Mouse (Mus musculus): ENCODE data around the gene Lig3. TPM values are rescaled to one million over a fixed set of nuclear protein-coding genes. Genes with fewer than 3 reads are reported as not detected.
"Not testable (repeated sequence)": the region's sequence is repeated elsewhere in the genome, so short reads cannot be mapped to it uniquely, and the experiment has no call there.

Gene Lig3
- total RNA-seq, 2 experiments from 2014 or later = 21.1 to 21.9 TPM

DNA sequence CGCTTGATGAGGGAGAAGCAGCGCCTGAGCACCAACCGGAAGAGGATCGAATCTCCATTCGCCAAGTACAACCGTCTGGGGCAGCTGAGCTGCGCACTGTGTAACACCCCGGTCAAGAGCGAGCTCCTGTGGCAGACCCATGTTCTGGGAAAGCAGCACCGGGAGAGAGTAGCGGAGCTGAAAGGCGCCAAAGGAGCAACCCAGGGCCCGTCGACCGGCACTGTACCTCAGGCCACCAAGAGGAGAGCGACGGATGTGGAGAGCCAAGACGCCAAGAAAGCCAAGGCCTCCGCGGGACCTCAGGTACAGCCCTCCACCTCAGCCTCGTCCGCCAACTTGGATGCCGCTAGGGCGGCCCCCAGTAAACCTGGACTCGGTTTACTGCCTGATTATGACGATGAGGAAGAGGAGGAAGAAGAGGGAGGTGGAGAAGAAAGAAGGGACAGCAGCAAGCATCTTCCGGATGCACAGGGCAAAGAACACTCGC, 16.4 kb upstream of the Lig3 start:
- no peak for TF ChIP-seq CTCF (IDR thresholded peaks at IDR 0.05)
- Histone ChIP-seq H3K27ac (peak overlapping the region; percentile 83), H3K4me3 (peak overlapping the region; percentile 74)
- intact Hi-C loops (cut with DNase I) = loop anchor here (1.0 to 10.0 kb wide), 5 partner anchors 17 to 527 kb away; partner anchors contain the start of genes Fndc8, Lig3 and Rad51d
- no peak for DNase-seq (ENCODE audit: extremely low spot score in 1 of 2, low spot score in 2 of 2)

DNA sequence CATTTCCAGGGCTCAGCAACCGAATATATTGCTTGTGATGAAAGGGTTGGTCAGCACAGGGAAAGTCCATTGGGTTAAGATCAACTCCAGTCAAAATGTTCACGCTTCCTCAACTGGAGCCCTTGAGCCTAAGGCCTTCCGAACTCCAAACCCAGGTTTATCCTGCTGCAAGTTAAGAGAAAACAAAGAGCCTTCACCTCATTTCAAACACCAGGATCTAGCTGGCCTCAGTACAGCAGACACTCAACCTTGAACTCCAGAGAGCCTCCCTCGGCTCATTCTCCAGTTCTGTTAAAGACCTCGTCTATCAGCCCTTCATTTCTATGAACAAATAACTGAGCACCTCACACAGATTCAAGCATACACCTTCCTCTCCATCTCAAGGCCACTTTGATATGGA, 774 bp upstream of the Lig3 start:
- Histone ChIP-seq H3K27ac (no peak overlapping the region), H3K4me3 (peak overlapping the region; percentile 100)
- no peak for TF ChIP-seq CTCF (IDR thresholded peaks at IDR 0.05)
- intact Hi-C loops (cut with DNase I) = loop anchor here (2.0 kb wide), 1 partner anchor 111 kb away; the partner anchor contains the start of gene Rad51d
- no peak for DNase-seq (ENCODE audit: extremely low spot score in 1 of 2, low spot score in 2 of 2)

DNA sequence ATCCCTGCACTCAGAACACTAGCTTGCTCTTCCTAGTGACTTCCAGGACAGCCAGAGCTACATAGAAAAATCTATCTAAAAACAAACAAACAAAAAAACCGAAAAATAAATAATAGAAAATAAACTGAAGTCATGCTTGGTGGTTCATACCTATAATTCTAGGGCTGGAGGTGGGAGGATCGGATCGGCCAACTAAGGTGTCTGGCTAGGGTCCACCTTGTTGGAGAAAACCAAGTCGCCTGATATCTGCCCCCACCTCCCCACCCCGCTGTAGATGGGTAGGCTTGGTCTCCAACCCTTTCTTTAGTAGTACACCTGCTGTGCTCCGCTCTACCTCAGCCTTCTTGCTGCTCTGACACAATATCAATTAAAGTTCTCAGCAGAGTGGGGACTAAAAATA, 1.3 kb downstream of the Lig3 start:
- no peak for DNase-seq (ENCODE audit: extremely low spot score in 1 of 2, low spot score in 2 of 2)
- intact Hi-C loops (cut with DNase I) = no loop called here
- no peak for TF ChIP-seq CTCF (IDR thresholded peaks at IDR 0.05)
- 0 out of 2 replicates have a peak overlapping the region, but pooled peaks have one; percentile 97 for H3K27ac ChIP-seq
- H3K4me3 ChIP-seq = peak overlapping the region; percentile 100

DNA sequence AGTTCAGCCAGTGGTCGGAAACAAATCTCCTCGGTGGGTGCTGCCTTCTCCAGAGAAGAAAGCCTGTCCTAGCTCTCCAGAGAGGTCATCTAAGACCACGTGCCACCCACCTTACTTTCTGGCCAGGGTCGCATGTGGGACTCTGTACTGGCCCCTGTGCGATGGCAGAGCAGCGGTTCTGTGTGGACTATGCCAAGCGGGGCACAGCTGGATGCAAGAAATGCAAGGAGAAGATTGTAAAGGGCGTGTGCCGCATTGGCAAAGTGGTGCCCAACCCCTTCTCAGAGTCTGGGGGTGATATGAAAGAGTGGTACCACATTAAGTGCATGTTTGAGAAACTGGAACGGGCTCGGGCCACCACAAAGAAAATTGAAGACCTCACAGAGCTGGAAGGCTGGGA, 2.5 kb downstream of the Lig3 start:
- intact Hi-C loops (cut with DNase I) = no loop called here
- DNase-seq (ENCODE audit: extremely low spot score in 1 of 2, low spot score in 2 of 2) = no peak
- no peak overlapping the region for H3K27ac ChIP-seq
- H3K4me3 ChIP-seq = no peak overlapping the region
- TF ChIP-seq CTCF (IDR thresholded peaks at IDR 0.05) = no peak

DNA sequence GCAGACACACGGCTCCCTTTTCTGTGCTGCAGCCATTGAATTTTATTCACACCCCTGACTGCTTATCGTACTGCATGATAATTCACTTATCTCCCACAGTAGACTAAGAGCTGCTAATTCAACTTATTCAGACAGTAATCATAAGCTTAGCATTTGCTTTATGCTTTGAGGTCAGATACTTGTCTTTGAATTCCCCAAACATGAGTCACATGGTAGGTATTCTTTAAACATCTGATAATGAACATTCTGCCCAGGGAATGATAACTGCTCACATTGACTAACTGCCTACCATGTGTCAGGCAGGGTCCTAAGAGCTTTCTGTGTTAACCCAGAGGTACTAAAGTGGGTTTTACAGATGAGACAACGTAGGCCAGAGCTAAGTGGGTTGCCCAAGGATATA, 25.7 kb downstream of the Lig3 start:
- Histone ChIP-seq H3K4me3 (no peak overlapping the region), H3K27ac (no peak overlapping the region)
- no peak for DNase-seq (ENCODE audit: extremely low spot score in 1 of 2, low spot score in 2 of 2)
- intact Hi-C loops (cut with DNase I) = no loop called here
- no peak for TF ChIP-seq CTCF (IDR thresholded peaks at IDR 0.05)

DNA sequence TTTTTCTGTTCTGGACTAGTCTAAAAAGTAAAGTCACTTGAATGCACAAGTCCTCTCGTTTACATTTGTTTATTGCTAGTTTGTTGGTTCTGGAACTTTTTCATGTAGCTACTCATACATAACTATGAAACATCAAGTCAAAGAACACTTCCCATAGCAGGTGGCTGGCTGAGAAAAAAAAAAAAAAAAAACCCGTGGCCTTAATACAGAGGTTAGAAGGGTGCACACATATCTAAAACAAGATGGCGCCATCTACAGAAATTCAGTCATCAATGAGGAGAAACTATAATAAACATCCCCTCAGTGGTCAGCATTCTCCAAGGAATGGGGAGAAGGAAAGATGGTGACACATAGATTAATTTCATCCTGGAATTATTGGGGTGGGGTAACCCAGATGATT, 26.5 kb downstream of the Lig3 start:
- intact Hi-C loops (cut with DNase I) = no loop called here
- Histone ChIP-seq H3K4me3 (no peak overlapping the region), H3K27ac (no peak overlapping the region)
- no peak for TF ChIP-seq CTCF (IDR thresholded peaks at IDR 0.05)
- DNase-seq (ENCODE audit: extremely low spot score in 1 of 2, low spot score in 2 of 2) = no peak

DNA sequence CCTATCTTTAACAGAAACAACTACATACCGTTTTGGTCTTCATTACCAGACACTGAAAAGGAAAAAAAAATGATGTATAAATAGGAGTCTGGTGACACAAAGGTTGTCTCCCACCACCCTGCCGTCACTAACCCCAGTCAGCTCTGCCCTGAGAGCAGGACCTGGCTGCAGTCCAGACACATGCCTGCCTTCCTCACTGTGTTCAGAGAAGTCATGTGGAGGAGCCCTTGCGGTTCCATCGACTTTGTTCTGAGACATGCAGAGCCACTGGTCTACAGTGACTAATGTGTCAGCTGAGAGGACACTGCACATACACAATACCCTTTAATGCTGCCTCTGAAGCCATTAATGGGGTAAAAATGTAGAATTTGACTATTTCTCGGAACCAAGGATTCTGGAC, 27.6 kb downstream of the Lig3 start:
- no peak for DNase-seq (ENCODE audit: extremely low spot score in 1 of 2, low spot score in 2 of 2)
- TF ChIP-seq CTCF (IDR thresholded peaks at IDR 0.05) = no peak
- Histone ChIP-seq H3K4me3 (no peak overlapping the region), H3K27ac (no peak overlapping the region)
- intact Hi-C loops (cut with DNase I) = no loop called here

DNA sequence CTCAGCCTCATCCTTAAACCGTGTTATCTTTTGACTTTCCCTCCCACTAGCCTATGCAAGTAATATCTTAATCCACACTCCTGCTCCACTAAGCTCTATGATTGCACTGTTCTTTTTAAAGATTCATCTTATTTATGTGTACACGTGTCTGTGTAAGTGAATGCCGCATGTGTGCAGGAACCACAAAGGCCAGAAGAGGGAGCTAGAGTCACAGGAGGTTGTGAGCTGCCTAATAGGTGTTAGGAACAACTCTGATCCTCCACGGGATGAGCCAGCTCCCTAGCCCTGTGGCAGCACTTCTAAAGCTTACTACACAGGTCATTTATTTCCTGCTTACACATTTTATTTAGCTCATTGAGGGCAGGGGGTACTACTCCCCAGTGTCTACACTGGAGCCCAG, 38.4 kb downstream of the Lig3 start:
- DNase-seq (ENCODE audit: extremely low spot score in 1 of 2, low spot score in 2 of 2) = no peak
- Histone ChIP-seq H3K4me3 (no peak overlapping the region), H3K27ac (no peak overlapping the region)
- intact Hi-C loops (cut with DNase I) = no loop called here
- peak; percentile 45 for TF ChIP-seq CTCF (IDR thresholded peaks at IDR 0.05)

DNA sequence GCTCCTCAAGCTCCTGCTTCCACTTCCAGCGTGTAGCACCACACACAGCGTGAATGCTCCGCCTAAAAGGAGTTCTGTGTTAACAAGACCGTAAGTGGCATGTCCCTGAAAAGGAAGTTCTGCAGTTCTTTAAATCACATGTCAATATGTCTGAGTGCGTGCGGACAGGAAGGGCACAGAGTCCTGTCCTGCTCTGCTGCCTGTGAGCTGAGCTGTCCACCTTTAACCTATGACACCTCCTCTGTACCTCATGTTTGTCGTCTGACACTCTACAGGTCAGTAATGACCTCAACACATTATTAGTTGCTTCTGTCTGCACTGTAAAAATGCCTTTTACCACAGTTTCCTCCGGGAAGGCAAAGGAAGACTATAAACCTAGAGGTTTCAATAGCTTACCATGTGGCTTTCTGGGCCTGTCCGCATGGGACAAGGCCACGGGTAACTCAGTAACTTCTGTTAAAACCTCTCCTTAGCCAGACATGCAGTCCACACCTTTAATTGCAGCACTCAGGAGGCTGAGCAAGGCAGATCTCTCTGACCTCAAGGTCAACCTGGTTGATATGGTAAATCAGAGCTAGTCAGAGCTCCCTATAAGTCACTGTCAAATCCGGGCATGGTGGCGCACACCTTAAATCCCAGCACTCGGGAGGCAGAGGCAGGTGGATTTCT, 40.0 kb downstream of the Lig3 start:
- intact Hi-C loops (cut with DNase I) = no loop called here
- Histone ChIP-seq H3K4me3 (no peak overlapping the region), H3K27ac (no peak overlapping the region)
- DNase-seq (ENCODE audit: extremely low spot score in 1 of 2, low spot score in 2 of 2) = no peak
- TF ChIP-seq CTCF (IDR thresholded peaks at IDR 0.05) = no peak

DNA sequence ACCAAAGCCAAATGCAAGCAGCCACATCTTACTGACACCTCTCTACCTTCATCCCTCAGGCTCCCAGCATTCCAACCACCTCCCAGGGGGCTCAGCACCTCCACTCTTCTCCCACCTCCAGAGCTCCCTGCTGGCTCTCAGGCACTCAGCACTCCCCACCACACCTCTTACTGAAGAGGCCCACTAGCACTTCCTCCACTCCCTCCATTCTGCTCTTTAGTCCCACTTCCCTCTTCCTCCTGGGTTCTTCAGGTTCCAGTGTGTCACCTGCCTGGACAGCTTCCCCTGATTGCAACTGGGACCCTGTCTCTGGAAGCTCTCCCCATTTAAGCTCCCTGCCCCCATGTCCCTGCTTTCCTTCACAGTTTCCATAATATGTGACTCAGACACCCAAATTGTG, 45.9 kb downstream of the Lig3 start:
- Histone ChIP-seq H3K27ac (no peak overlapping the region), H3K4me3 (no peak overlapping the region)
- no peak for TF ChIP-seq CTCF (IDR thresholded peaks at IDR 0.05)
- no peak for DNase-seq (ENCODE audit: extremely low spot score in 1 of 2, low spot score in 2 of 2)
- intact Hi-C loops (cut with DNase I) = no loop called here

DNA sequence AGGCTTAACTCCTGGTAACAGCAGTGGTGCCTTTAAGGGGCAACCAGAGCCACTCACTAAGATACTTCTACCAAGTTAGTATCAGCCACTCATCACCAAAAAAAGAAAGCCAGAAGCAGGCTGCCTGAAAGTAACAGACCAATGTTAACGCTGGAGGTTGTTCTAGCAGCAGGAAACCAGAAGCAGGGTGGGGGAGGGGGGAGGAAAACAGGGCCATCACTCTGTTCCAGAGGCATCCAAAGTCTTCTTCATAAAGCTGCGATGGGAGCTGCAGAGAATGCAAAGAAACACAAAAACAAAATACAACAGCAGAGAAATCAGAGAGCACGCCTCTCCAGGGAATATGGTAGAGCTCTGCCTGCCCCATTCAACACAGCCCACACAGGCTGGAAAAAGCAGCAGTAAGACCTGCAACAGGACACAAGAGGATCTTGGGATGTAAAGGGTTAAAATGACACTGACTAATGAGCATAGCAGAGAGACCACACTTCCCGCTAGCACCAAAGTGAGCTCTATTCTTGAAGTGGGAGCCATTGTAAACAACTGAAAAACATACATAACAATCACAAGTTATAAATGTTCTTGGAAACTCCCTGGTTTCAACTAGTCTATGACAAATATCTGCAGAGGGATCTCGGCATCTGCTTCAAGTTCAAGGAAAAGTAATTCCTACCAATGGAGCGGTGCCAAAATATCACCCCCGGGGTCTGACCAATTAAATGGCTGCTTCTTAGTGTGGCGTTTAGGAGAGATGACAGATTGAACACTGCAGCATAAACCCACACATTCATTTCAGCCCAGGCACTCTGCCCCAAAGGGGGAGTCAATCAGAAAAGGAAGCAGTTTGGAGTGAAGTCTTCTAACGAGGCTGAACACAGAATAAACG, 50.3 kb downstream of the Lig3 start:
- Histone ChIP-seq H3K4me3 (no peak overlapping the region), H3K27ac (no peak overlapping the region; the same call in 1 of the 2 replicates)
- DNase-seq (ENCODE audit: extremely low spot score in 1 of 2, low spot score in 2 of 2) = no peak
- intact Hi-C loops (cut with DNase I) = no loop called here
- no peak for TF ChIP-seq CTCF (IDR thresholded peaks at IDR 0.05)

DNA sequence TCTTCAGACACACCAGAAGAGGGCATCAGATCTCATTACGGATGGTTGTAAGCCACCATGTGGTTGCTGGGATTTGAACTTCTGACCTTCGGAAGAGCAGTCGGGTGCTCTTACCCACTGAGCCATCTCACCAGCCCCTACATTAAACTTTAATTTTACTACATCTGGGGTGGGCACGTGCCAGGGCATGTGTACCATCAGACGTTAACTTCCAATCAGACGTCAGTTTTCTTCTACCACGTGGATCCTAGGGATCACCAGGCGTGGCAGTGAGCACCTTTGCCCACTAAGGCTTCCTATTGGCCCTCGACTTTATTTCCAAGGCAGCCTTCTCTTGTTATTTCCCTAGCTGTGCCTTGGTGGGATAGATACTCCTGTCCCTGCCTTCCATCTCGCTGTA, 51.5 kb downstream of the Lig3 start:
- H3K4me3 ChIP-seq; intact Hi-C loops (cut with DNase I); DNase-seq (ENCODE audit: extremely low spot score in 1 of 2, low spot score in 2 of 2); H3K27ac ChIP-seq: not testable (repeated sequence)
